Mouse (Mus musculus): Measurements from ENCODE around the gene Gng5.

Gng5 gene

GRCm38 (mm10) chr3:146540521-146541273, 41.1 kb downstream of the Gng5 start:
- no peak for DNase-seq (ENCODE audit: low read depth, low spot score)

- no peak for DNase-seq (ENCODE audit: low read depth, low spot score)
These were observed 44.0 kb downstream of the Gng5 start for GRCm38 (mm10) chr3:146543632-146544031.

- DNase-seq (ENCODE audit: low read depth, low spot score) = no peak
These were observed 55.2 kb downstream of the Gng5 start for GRCm38 (mm10) chr3:146554816-146555215.
